Mouse (Mus musculus): ENCODE data around the gene Ankrd36.
"Not testable (repeated sequence)": the region's sequence is repeated elsewhere in the genome, so short reads cannot be mapped to it uniquely, and the experiment has no call there.

Ankrd36 gene

GRCm38 (mm10) chr11:5569474-5569873, at the start of gene Ankrd36:
Gene Ankrd36, plus strand, starts transcription at chr11:5569684.
- in situ Hi-C loops (cut with MboI) = no loop called here

GRCm38 (mm10) chr11:5520412-5521265, 48.8 kb upstream of the Ankrd36 start, which contains the start of gene Xbp1:
Gene Xbp1, plus strand, starts transcription at chr11:5520659.
- in situ Hi-C loops (cut with MboI) = no loop called here

- in situ Hi-C loops (cut with MboI) = no loop called here
Observed at GRCm38 (mm10) chr11:5521266-5521515, 48.3 kb upstream of the Ankrd36 start.

GRCm38 (mm10) chr11:5521516-5522291, 47.8 kb upstream of the Ankrd36 start:
- in situ Hi-C loops (cut with MboI) = no loop called here

GRCm38 (mm10) chr11:5522798-5523415, 46.6 kb upstream of the Ankrd36 start:
- in situ Hi-C loops (cut with MboI) = no loop called here

GRCm38 (mm10) chr11:5525418-5525817, 44.1 kb upstream of the Ankrd36 start:
- in situ Hi-C loops (cut with MboI) = no loop called here

GRCm38 (mm10) chr11:5526573-5527439, 42.7 kb upstream of the Ankrd36 start:
- in situ Hi-C loops (cut with MboI) = no loop called here

GRCm38 (mm10) chr11:5527865-5528523, 41.5 kb upstream of the Ankrd36 start:
- in situ Hi-C loops (cut with MboI) = no loop called here

- in situ Hi-C loops (cut with MboI) = no loop called here
Observed at GRCm38 (mm10) chr11:5528841-5529240, 40.6 kb upstream of the Ankrd36 start.

- in situ Hi-C loops (cut with MboI) = no loop called here
Observed at GRCm38 (mm10) chr11:5530172-5530571, 39.3 kb upstream of the Ankrd36 start.

- in situ Hi-C loops (cut with MboI) = no loop called here
Observed at GRCm38 (mm10) chr11:5530717-5531116, 38.8 kb upstream of the Ankrd36 start.

- in situ Hi-C loops (cut with MboI) = no loop called here
Observed at GRCm38 (mm10) chr11:5533108-5533507, 36.4 kb upstream of the Ankrd36 start.

- in situ Hi-C loops (cut with MboI) = not testable (repeated sequence)
Observed at GRCm38 (mm10) chr11:5537454-5537853, 32.0 kb upstream of the Ankrd36 start.

GRCm38 (mm10) chr11:5540331-5540730, 29.2 kb upstream of the Ankrd36 start:
- in situ Hi-C loops (cut with MboI) = no loop called here

- in situ Hi-C loops (cut with MboI) = no loop called here
Observed at GRCm38 (mm10) chr11:5541230-5541798, 28.2 kb upstream of the Ankrd36 start.

- in situ Hi-C loops (cut with MboI) = no loop called here
Observed at GRCm38 (mm10) chr11:5541799-5542481, 27.5 kb upstream of the Ankrd36 start, which contains the start of gene Ccdc117. Gene Ccdc117, minus strand, starts transcription at chr11:5542187.

GRCm38 (mm10) chr11:5542482-5543185, 26.9 kb upstream of the Ankrd36 start:
- in situ Hi-C loops (cut with MboI) = no loop called here

GRCm38 (mm10) chr11:5543281-5543680, 26.2 kb upstream of the Ankrd36 start:
- in situ Hi-C loops (cut with MboI) = no loop called here

GRCm38 (mm10) chr11:5544709-5545108, 24.8 kb upstream of the Ankrd36 start:
- in situ Hi-C loops (cut with MboI) = not testable (repeated sequence)

All from mature B cell (primary cell).